Mouse (Mus musculus) adrenal gland (tissue): ENCODE measurements around the gene Rho.

Experiments used
- intact Hi-C: fragments of 180-260 bp; cut with DNase I; formaldehyde crosslinking; loops from one replicate; pipeline ENCODE4 v1.15.1; 2025

The Rho gene

GRCm38 (mm10) chr6:115914511-115915202 lies 16.9 kb upstream of the Rho start:
- intact Hi-C loops = loop anchor here (5.0 kb wide), 1 partner anchor 43 kb away; no protein-coding TSS in a partner anchor

- intact Hi-C loops = loop anchor here (5.0 kb wide), 1 partner anchor 41 kb away; no protein-coding TSS in a partner anchor
Measured at GRCm38 (mm10) chr6:115915601-115916445, 15.7 kb upstream of the Rho start.

- intact Hi-C loops = loop anchor here (5.0 kb wide), 1 partner anchor 41 kb away; no protein-coding TSS in a partner anchor
Measured at GRCm38 (mm10) chr6:115916611-115917010, 14.9 kb upstream of the Rho start.

GRCm38 (mm10) chr6:115918615-115919014 lies 12.9 kb upstream of the Rho start:
- intact Hi-C loops = loop anchor here (5.0 kb wide), 1 partner anchor 39 kb away; no protein-coding TSS in a partner anchor

GRCm38 (mm10) chr6:115919876-115920275 lies 11.7 kb upstream of the Rho start:
- intact Hi-C loops = loop anchor here (5.0 kb wide), 1 partner anchor 37 kb away; no protein-coding TSS in a partner anchor

GRCm38 (mm10) chr6:115924829-115925228 lies 6.7 kb upstream of the Rho start:
- intact Hi-C loops = no loop called here

- intact Hi-C loops = no loop called here
Measured at GRCm38 (mm10) chr6:115926416-115926815, 5.1 kb upstream of the Rho start.

- intact Hi-C loops = no loop called here
Measured at GRCm38 (mm10) chr6:115927292-115928242, 4.0 kb upstream of the Rho start.

- intact Hi-C loops = no loop called here
Measured at GRCm38 (mm10) chr6:115930018-115930417, 1.5 kb upstream of the Rho start.

GRCm38 (mm10) chr6:115932391-115932790 lies 843 bp downstream of the Rho start:
- intact Hi-C loops = no loop called here

GRCm38 (mm10) chr6:115935544-115935943 lies 4.0 kb downstream of the Rho start:
- intact Hi-C loops = no loop called here

- intact Hi-C loops = no loop called here
Measured at GRCm38 (mm10) chr6:115938011-115938410, 6.5 kb downstream of the Rho start.

- intact Hi-C loops = no loop called here
Measured at GRCm38 (mm10) chr6:115938798-115939197, 7.2 kb downstream of the Rho start.

GRCm38 (mm10) chr6:115940603-115941002 lies 9.1 kb downstream of the Rho start:
- intact Hi-C loops = no loop called here

GRCm38 (mm10) chr6:115941128-115941527 lies 9.6 kb downstream of the Rho start:
- intact Hi-C loops = no loop called here

- intact Hi-C loops = no loop called here
Measured at GRCm38 (mm10) chr6:115943498-115944427, 12.2 kb downstream of the Rho start.

- intact Hi-C loops = no loop called here
Measured at GRCm38 (mm10) chr6:115944638-115945037, 13.1 kb downstream of the Rho start, which contains the start of gene H1foo. TSS of gene H1foo (plus strand) at chr6:115944938.

GRCm38 (mm10) chr6:115945633-115946032 lies 14.1 kb downstream of the Rho start:
- intact Hi-C loops = no loop called here

- intact Hi-C loops = no loop called here
Measured at GRCm38 (mm10) chr6:115946389-115946788, 14.8 kb downstream of the Rho start.
